Mouse (Mus musculus) spleen, embryonic (tissue): ENCODE data around the gene Pacs1.

Experiments used
- CTCF ChIA-PET: fragments of 350-600 bp; sonication (Branson Sonifier 250); formaldehyde crosslinking; loops from one replicate; lab custom pipeline; 2022; lab: Charles Lee

Gene Pacs1

GRCm38 (mm10) chr19:5272801-5273733 is at the start of gene Pacs1:
Pacs1 (minus strand) TSS chr19:5273119.
- CTCF ChIA-PET, result no interaction called here

- CTCF ChIA-PET, result interaction anchor here (0.5 kb wide), 1 partner anchor 540 kb away, joined by 3 read pairs; no protein-coding TSS in a partner anchor
These were observed 40.3 kb upstream of the Pacs1 start for GRCm38 (mm10) chr19:5313189-5313588.

- CTCF ChIA-PET, result no interaction called here
These were observed 36.1 kb upstream of the Pacs1 start for GRCm38 (mm10) chr19:5309025-5309424.

GRCm38 (mm10) chr19:5306968-5307734 is 34.2 kb upstream of the Pacs1 start:
- CTCF ChIA-PET, result no interaction called here

GRCm38 (mm10) chr19:5306279-5306678 is 33.4 kb upstream of the Pacs1 start:
- CTCF ChIA-PET, result interaction anchor here (0.5 kb wide), 1 partner anchor 124 kb away, joined by 3 read pairs; no protein-coding TSS in a partner anchor

GRCm38 (mm10) chr19:5302455-5302854 is 29.5 kb upstream of the Pacs1 start:
- CTCF ChIA-PET, result interaction anchor here (0.5 kb wide), 1 partner anchor 64 kb away, joined by 15 read pairs; no protein-coding TSS in a partner anchor

GRCm38 (mm10) chr19:5300588-5300987 is 27.7 kb upstream of the Pacs1 start:
- CTCF ChIA-PET, result no interaction called here

GRCm38 (mm10) chr19:5297903-5298800 is 25.2 kb upstream of the Pacs1 start, which contains the start of gene Gal3st3:
Gal3st3 (plus strand) TSS chr19:5298331.
- CTCF ChIA-PET, result interaction anchor here (0.6 kb wide), 1 partner anchor 79 kb away, joined by 7 read pairs; no protein-coding TSS in a partner anchor

GRCm38 (mm10) chr19:5296630-5297029 is 23.7 kb upstream of the Pacs1 start:
- CTCF ChIA-PET, result no interaction called here

- CTCF ChIA-PET, result interaction anchor here (0.5 to 1.0 kb wide), 3 partner anchors 40 to 1446 kb away, joined by 3 to 5 read pairs (median 4); no protein-coding TSS in a partner anchor
These were observed 22.8 kb upstream of the Pacs1 start for GRCm38 (mm10) chr19:5295736-5296075.

GRCm38 (mm10) chr19:5294972-5295735 is 22.2 kb upstream of the Pacs1 start, which contains the start of gene Sf3b2:
Sf3b2 (minus strand) TSS chr19:5295455.
- CTCF ChIA-PET, result interaction anchor here (0.5 to 1.0 kb wide), 3 partner anchors 39 to 1445 kb away, joined by 3 to 5 read pairs (median 4); no protein-coding TSS in a partner anchor

- CTCF ChIA-PET, result no interaction called here
These were observed 5.5 kb upstream of the Pacs1 start for GRCm38 (mm10) chr19:5278381-5278780.

GRCm38 (mm10) chr19:5277140-5277539 is 4.2 kb upstream of the Pacs1 start:
- CTCF ChIA-PET, result interaction anchor here (0.6 kb wide), 1 partner anchor 82 kb away, joined by 7 read pairs; no protein-coding TSS in a partner anchor

GRCm38 (mm10) chr19:5276531-5276930 is 3.6 kb upstream of the Pacs1 start:
- CTCF ChIA-PET, result interaction anchor here (0.6 kb wide), 1 partner anchor 81 kb away, joined by 7 read pairs; no protein-coding TSS in a partner anchor

- CTCF ChIA-PET, result no interaction called here
These were observed 2.8 kb upstream of the Pacs1 start for GRCm38 (mm10) chr19:5275736-5276135.

- CTCF ChIA-PET, result interaction anchor here (0.5 to 0.6 kb wide), 2 partner anchors 187 to 1287 kb away, joined by 3 to 4 read pairs; no protein-coding TSS in a partner anchor
These were observed 1.7 kb upstream of the Pacs1 start for GRCm38 (mm10) chr19:5274641-5275040.

GRCm38 (mm10) chr19:5273916-5274315 is 997 bp upstream of the Pacs1 start:
- CTCF ChIA-PET, result interaction anchor here (0.5 to 0.6 kb wide), 3 partner anchors 12 to 187 kb away, joined by 3 to 4 read pairs (median 4); no protein-coding TSS in a partner anchor

- CTCF ChIA-PET, result no interaction called here
These were observed 558 bp downstream of the Pacs1 start for GRCm38 (mm10) chr19:5272326-5272795.

GRCm38 (mm10) chr19:5271430-5271829 is 1.5 kb downstream of the Pacs1 start:
- CTCF ChIA-PET, result no interaction called here
